Mouse (Mus musculus): ENCODE measurements around the gene Ugt1a5. TPM values are rescaled to one million over a fixed set of nuclear protein-coding genes. Genes with fewer than 3 reads are reported as not detected.

The Ugt1a5 gene
- polyA plus RNA-seq, 1 experiment from 2014 or later = not detected

DNA sequence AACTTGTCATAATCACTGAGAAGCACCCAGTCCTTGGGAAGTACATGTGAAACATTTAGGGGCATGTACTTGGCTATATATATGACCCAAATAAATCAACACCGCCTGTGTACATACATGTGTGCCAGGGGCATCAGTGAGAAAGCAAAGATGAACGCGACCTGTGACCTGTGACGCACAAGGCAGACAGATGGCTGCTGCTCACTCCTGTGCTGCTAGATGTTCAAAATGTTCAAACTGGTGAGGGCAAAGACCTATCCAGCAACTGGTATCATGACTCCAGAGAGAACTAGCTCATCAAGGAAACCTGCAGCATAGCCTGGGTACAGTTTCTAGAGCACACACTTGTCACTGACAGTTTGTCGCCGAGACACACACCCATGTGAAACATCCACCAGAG, 101.7 kb downstream of the Ugt1a5 start:
- ATAC-seq (ENCODE audit: insufficient number of reproducible peaks, insufficient read depth, low FRiP score, low read depth) = no peak
- 92% methylated on average over 6 of the region's 6 CpGs for WGBS
- Histone ChIP-seq H3K4me3 (ENCODE audit: low read depth, low read length) (no peak overlapping the region), H3K27ac (ENCODE audit: low read length) (no peak overlapping the region), H3K9me3 (ENCODE audit: control insufficient read depth, low read depth, low read length) (no peaks in the 10 kb centered on the region; the same call in 1 of the 2 replicates), H3K27me3 (ENCODE audit: control insufficient read depth, insufficient read depth, low read length) (no peaks in the 10 kb centered on the region), H3K4me2 (replicated peaks; ENCODE audit: low read depth, low read length) (no peak overlapping the region), H3K4me1 (ENCODE audit: control insufficient read depth, insufficient read depth, low read length) (peaks cover under 1% of the 10 kb centered on the region; the same call in 1 of the 2 replicates), H3K36me3 (ENCODE audit: control insufficient read depth, insufficient read depth, low read length) (peaks cover 88% of the 10 kb centered on the region), H3K9ac (replicated peaks; ENCODE audit: low read depth, low read length) (no peak overlapping the region)

DNA sequence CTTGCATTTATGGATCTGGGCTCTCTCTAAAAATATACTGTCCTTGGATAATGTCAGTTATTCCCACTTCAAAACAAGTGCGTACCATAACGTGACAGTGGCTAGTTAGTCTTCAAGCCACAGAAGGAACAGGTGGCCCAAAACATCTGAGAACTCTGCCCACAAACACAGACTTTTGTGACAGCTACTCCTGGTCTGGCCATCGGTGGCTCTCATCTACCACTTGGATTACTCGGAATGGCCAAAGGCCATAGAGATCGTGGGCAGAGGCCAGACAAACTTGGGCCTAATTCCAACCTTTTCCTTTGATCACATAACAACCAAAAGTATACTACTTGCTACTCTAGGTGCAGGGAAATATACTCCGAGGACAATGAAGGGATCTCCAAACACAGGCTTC, 102.3 kb downstream of the Ugt1a5 start:
- Histone ChIP-seq H3K4me1 (ENCODE audit: control insufficient read depth, insufficient read depth, low read length) (no peaks in the 10 kb centered on the region), H3K27ac (ENCODE audit: low read length) (no peak overlapping the region), H3K36me3 (ENCODE audit: control insufficient read depth, insufficient read depth, low read length) (peaks cover 88% of the 10 kb centered on the region), H3K9ac (replicated peaks; ENCODE audit: low read depth, low read length) (no peak overlapping the region), H3K4me2 (replicated peaks; ENCODE audit: low read depth, low read length) (no peak overlapping the region), H3K4me3 (ENCODE audit: low read depth, low read length) (no peak overlapping the region), H3K9me3 (ENCODE audit: control insufficient read depth, low read depth, low read length) (no peaks in the 10 kb centered on the region; the same call in 1 of the 2 replicates), H3K27me3 (ENCODE audit: control insufficient read depth, insufficient read depth, low read length) (no peaks in the 10 kb centered on the region)
- ATAC-seq (ENCODE audit: insufficient number of reproducible peaks, insufficient read depth, low FRiP score, low read depth) = no peak
- 88% methylated on average over 6 of the region's 6 CpGs for WGBS

Other genes with a start within 250 kb of the Ugt1a5 start
- 41.9 and 43.9 TPM in 2 replicates for gene Usp40, start 157.5 kb upstream of the Ugt1a5 start, polyA plus RNA-seq (2014; fragmentation: Nextera tagmentation; extraction: Ambion mirVana)
- not detected in 2 replicates for gene Ugt1a10, start 110.6 kb upstream of the Ugt1a5 start, polyA plus RNA-seq (2014; fragmentation: Nextera tagmentation; extraction: Ambion mirVana)
- 0.46 and 0.67 TPM in 2 replicates for gene Ugt1a9, start 95.2 kb upstream of the Ugt1a5 start, polyA plus RNA-seq (2014; fragmentation: Nextera tagmentation; extraction: Ambion mirVana)
- not detected in 2 replicates for gene Ugt1a8, start 78.2 kb upstream of the Ugt1a5 start, polyA plus RNA-seq (2014; fragmentation: Nextera tagmentation; extraction: Ambion mirVana)
- 3.0 and 4.7 TPM in 2 replicates for gene Ugt1a7c, start 71.0 kb upstream of the Ugt1a5 start, polyA plus RNA-seq (2014; fragmentation: Nextera tagmentation; extraction: Ambion mirVana)
- 2.0 and 3.0 TPM in 2 replicates for gene Ugt1a6b, start 62.8 kb upstream of the Ugt1a5 start, polyA plus RNA-seq (2014; fragmentation: Nextera tagmentation; extraction: Ambion mirVana)
- 23.8 and 25.4 TPM in 2 replicates for gene Ugt1a6a, start 31.2 kb upstream of the Ugt1a5 start, polyA plus RNA-seq (2014; fragmentation: Nextera tagmentation; extraction: Ambion mirVana)
- 0.28 and 0.69 TPM in 2 replicates for gene Ugt1a2, start 34.6 kb downstream of the Ugt1a5 start, polyA plus RNA-seq (2014; fragmentation: Nextera tagmentation; extraction: Ambion mirVana)
- 8.7 and 9.4 TPM in 2 replicates for gene Dnajb3, start 39.8 kb downstream of the Ugt1a5 start, polyA plus RNA-seq (2014; fragmentation: Nextera tagmentation; extraction: Ambion mirVana)
- gene Ugt1a1, start 45.9 kb downstream of the Ugt1a5 start, polyA plus RNA-seq (2014; fragmentation: Nextera tagmentation; extraction: Ambion mirVana) = 0.33 and 1.3 TPM in 2 replicates
- gene Mroh2a, start 61.0 kb downstream of the Ugt1a5 start, polyA plus RNA-seq (2014; fragmentation: Nextera tagmentation; extraction: Ambion mirVana) = 1.7 and 1.9 TPM in 2 replicates
- 202 and 211 TPM in 2 replicates for gene Hjurp, start 111.6 kb downstream of the Ugt1a5 start, polyA plus RNA-seq (2014; fragmentation: Nextera tagmentation; extraction: Ambion mirVana)
- not detected in 2 replicates for gene Trpm8, start 111.6 kb downstream of the Ugt1a5 start, polyA plus RNA-seq (2014; fragmentation: Nextera tagmentation; extraction: Ambion mirVana)
- 0.38 TPM in 1 of 2 replicates, not detected in the other for gene Spp2, start 240.9 kb downstream of the Ugt1a5 start, polyA plus RNA-seq (2014; fragmentation: Nextera tagmentation; extraction: Ambion mirVana)

All from stomach, embryonic 14.5 days (tissue).